Mouse (Mus musculus) heart, embryonic 16.5 days (tissue): Measurements from ENCODE around the gene Lancl2. TPM values are rescaled to one million over a fixed set of nuclear protein-coding genes. Genes with fewer than 3 reads are reported as not detected.

Experiments used
- ATAC-seq: fragments of 200-750 bp; cut with Nextera tagmentation; replicated peaks from 2 replicates; pipeline ENCODE4 v1.8.0; 2017; ENCODE audit warnings: moderate number of reproducible peaks; ENCODE audit not compliant: insufficient read depth, low FRiP score; ENCODE audit errors: extremely low read depth
- H3K27ac ChIP-seq: fragments of 300-500 bp; sonication (generic); 2 replicates; pipeline ENCODE4 v1.5.1; 2014; ENCODE audit warnings: mild to moderate bottlenecking, low read length, control low read depth, moderate library complexity
- H3K27me3 ChIP-seq: fragments of 300-500 bp; sonication (generic); 2 replicates; pipeline ENCODE4 v1.6.1; 2014; ENCODE audit warnings: low read length, mixed read lengths; ENCODE audit not compliant: control insufficient read depth, insufficient read depth
- H3K36me3 ChIP-seq: fragments of 300-500 bp; sonication (generic); 2 replicates; pipeline ENCODE4 v1.6.1; 2014; ENCODE audit not compliant: control insufficient read depth, insufficient read depth
- H3K4me1 ChIP-seq: fragments of 300-500 bp; sonication (generic); 2 replicates; pipeline ENCODE4 v1.6.1; 2014; ENCODE audit warnings: low read length, mixed read lengths; ENCODE audit not compliant: control insufficient read depth, insufficient read depth
- H3K4me2 ChIP-seq: fragments of 300-500 bp; sonication (generic); 2 replicates; pipeline ENCODE4 v1.6.1; 2014; ENCODE audit warnings: low read depth, mild to moderate bottlenecking, control low read depth, low read length
- H3K4me3 ChIP-seq: fragments of 300-500 bp; sonication (generic); 2 replicates; pipeline ENCODE4 v1.5.1; 2014; ENCODE audit warnings: mild to moderate bottlenecking, control low read depth, low read length
- H3K9ac ChIP-seq: fragments of 300-500 bp; sonication (generic); 2 replicates; pipeline ENCODE4 v1.6.1; 2014; ENCODE audit warnings: low read length, control low read depth
- H3K9me3 ChIP-seq: fragments of 300-500 bp; sonication (generic); replicated peaks from 2 replicates; pipeline ENCODE4 v1.6.1; 2016; ENCODE audit warnings: low read length; ENCODE audit not compliant: control insufficient read depth
- WGBS: fragments of 180-500 bp; shearing (Covaris S2); extraction: QIAGEN DNeasy Blood & Tissue Kit; methylation state at CpG from one replicate; pipeline ENCODE4 v1.1.7; 2014; 5-methylcytosine and 5-hydroxymethylcytosine counted together
- polyA plus RNA-seq: library from polyadenylated mRNA; unstranded; fragments of >200 nt; fragmentation: Nextera tagmentation; extraction: Ambion mirVana; gene quantifications from 2 replicates; pipeline ENCODE4 v1.2.1, GENCODE M21; 2015

Lancl2 gene
- polyA plus RNA-seq, 1 experiment from 2014 or later, result 18.7 TPM

- Histone ChIP-seq H3K4me2 (no peak overlapping the region), H3K27ac (no peak overlapping the region), H3K36me3 (peaks cover 5% of the 10 kb centered on the region; the same call in 1 of the 2 replicates), H3K27me3 (no peaks in the 10 kb centered on the region), H3K4me3 (no peak overlapping the region), H3K4me1 (peaks cover 5% of the 10 kb centered on the region), H3K9ac (no peak overlapping the region), H3K9me3 (no peaks in the 10 kb centered on the region)
- ATAC-seq, result no peak
- WGBS, result 40% methylated on average over 3 of the region's 3 CpGs
These were observed 62.9 kb downstream of the Lancl2 start for GRCm38 (mm10) chr6:57765095-57765878.

DNA sequence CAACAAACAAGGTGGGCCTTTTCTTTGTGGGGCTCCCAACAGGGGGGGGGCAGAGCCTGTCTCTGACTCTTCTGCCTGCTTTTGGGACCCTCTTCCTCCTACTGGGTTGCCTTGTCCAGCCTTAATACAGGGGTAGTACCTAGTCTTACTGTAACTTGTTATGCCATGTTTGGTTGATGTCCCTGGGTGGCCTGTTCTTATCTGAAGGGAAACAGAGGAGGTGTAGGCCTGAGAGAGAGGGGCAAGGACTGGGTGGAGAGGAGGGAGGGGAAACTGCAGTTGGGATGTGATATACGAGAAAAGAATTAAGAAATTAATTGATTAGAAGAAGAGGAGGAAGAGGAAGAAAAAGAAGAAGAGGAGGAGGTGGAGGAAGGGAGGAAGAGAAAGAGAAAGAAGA, 63.9 kb downstream of the Lancl2 start:
- Histone ChIP-seq H3K4me1 (peaks cover 5% of the 10 kb centered on the region), H3K4me3 (no peak overlapping the region), H3K4me2 (no peak overlapping the region), H3K27ac (no peak overlapping the region), H3K36me3 (peaks cover 4% of the 10 kb centered on the region; the same call in 1 of the 2 replicates), H3K9me3 (no peaks in the 10 kb centered on the region), H3K27me3 (no peaks in the 10 kb centered on the region), H3K9ac (no peak overlapping the region)
- no peak for ATAC-seq
- WGBS, result 85% methylated on average over 1 of the region's 1 CpGs

DNA sequence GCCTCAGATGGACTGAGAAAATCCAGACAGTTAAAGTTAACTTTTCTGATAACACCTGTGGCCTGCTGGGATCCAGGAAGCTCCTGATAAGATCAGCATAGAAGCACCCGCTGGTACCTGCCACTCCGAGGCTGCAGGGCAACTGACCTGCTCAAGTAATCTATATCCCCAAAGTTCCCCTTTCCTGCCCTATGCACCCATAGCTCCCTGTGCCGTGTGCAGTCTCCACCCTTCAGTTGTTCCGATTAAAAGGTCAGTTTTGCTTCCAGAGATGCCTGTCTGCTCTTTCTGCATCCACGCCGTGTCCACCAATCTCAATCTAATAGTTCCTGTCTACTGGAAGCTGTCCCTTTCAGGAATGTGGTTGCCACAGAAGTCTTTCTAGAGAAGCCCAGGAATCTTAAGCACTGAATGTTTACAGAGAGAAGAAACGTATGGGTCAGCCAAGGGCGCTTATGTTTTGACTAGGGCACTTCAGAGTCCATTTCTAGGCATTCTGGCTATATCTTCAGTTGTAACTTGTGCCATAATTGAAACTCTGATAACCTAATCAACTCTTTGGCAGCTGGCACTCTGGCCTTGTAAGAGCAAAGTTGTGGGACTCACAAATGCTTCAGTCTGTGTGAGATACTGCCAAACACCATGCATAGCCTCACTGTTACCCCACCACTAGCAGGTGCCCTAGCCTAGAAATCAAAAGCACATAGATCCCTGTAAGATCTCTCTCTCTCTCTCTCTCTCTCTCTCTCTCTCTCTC, 65.0 kb downstream of the Lancl2 start:
- H3K4me2 ChIP-seq, result no peak overlapping the region
- no peak overlapping the region for H3K9ac ChIP-seq
- H3K9me3 ChIP-seq, result no peaks in the 10 kb centered on the region
- WGBS, result 35% methylated on average over 8 of the region's 8 CpGs
- no peak overlapping the region for H3K27ac ChIP-seq
- H3K27me3 ChIP-seq, result no peaks in the 10 kb centered on the region
- H3K4me1 ChIP-seq, result peaks cover 5% of the 10 kb centered on the region
- H3K4me3 ChIP-seq, result no peak overlapping the region
- peaks cover under 1% of the 10 kb centered on the region; the same call in 1 of the 2 replicates for H3K36me3 ChIP-seq
- no peak for ATAC-seq

- ATAC-seq, result no peak
- Histone ChIP-seq H3K27ac (no peak overlapping the region), H3K9me3 (no peaks in the 10 kb centered on the region), H3K4me3 (no peak overlapping the region), H3K36me3 (peaks cover 4% of the 10 kb centered on the region; the same call in 1 of the 2 replicates), H3K9ac (no peak overlapping the region), H3K27me3 (no peaks in the 10 kb centered on the region), H3K4me1 (peaks cover 5% of the 10 kb centered on the region), H3K4me2 (no peak overlapping the region)
- WGBS, result 79% methylated on average over 7 of the region's 7 CpGs
These were observed 66.7 kb downstream of the Lancl2 start for GRCm38 (mm10) chr6:57768948-57769525.

- H3K4me2 ChIP-seq, result no peak overlapping the region
- no peak overlapping the region for H3K9ac ChIP-seq
- ATAC-seq, result no peak
- no peaks in the 10 kb centered on the region for H3K27me3 ChIP-seq
- no peak overlapping the region for H3K27ac ChIP-seq
- peaks cover 9% of the 10 kb centered on the region; the same call in 1 of the 2 replicates for H3K36me3 ChIP-seq
- no peak overlapping the region for H3K4me3 ChIP-seq
- WGBS, result 91% methylated on average over 1 of the region's 1 CpGs
- peaks cover 5% of the 10 kb centered on the region for H3K4me1 ChIP-seq
- no peaks in the 10 kb centered on the region for H3K9me3 ChIP-seq
These were observed 68.3 kb downstream of the Lancl2 start for GRCm38 (mm10) chr6:57770467-57771190.

DNA sequence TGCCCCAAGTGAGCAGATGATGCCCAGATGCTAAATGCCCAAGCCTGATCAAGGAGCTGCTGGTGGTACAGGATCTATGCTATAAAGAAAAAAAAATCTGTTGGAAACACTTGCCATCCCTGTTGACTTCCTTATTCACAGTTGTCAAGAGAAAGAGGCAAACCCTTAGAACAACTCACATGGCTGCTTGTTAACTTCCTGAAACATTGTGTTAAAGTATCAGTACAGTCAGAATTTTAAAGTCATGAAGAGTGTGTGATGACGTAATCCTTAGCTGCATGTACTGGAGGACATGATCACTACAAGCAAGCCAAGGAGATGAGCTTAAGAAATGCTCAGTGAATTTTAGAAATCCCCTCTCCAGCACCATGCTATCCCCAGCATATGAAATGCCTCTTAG, 71.5 kb downstream of the Lancl2 start:
- no peak overlapping the region for H3K27ac ChIP-seq
- 96% methylated on average over 1 of the region's 1 CpGs for WGBS
- no peaks in the 10 kb centered on the region; the same call in 1 of the 2 replicates for H3K9me3 ChIP-seq
- peaks cover 9% of the 10 kb centered on the region; the same call in 1 of the 2 replicates for H3K36me3 ChIP-seq
- H3K4me2 ChIP-seq, result no peak overlapping the region
- H3K4me1 ChIP-seq, result no peaks in the 10 kb centered on the region
- no peak overlapping the region for H3K9ac ChIP-seq
- H3K27me3 ChIP-seq, result no peaks in the 10 kb centered on the region
- ATAC-seq, result no peak
- no peak overlapping the region for H3K4me3 ChIP-seq

DNA sequence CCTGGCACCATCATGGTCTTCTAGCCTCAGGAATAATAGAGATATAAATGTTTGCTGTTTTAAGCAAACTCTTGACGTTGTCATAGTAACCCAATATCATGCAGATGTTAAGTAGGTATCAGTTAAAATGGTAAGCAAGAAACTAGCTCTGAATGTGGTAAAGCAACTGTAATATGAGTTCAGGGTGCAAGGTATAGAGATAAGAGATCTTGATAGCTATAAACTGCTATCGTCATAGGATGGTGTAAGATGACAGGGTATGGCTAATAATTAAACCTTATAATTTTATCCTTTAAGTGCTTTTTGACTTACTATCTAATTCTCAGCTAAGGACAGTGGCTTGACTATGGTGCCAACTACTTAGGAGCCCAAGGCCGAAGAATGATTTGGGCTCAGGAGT, 78.0 kb downstream of the Lancl2 start:
- H3K9me3 ChIP-seq, result no peaks in the 10 kb centered on the region; the same call in 1 of the 2 replicates
- ATAC-seq, result no peak
- H3K4me1 ChIP-seq, result no peaks in the 10 kb centered on the region
- H3K4me3 ChIP-seq, result no peak overlapping the region
- no peaks in the 10 kb centered on the region for H3K27me3 ChIP-seq
- WGBS, result 94% methylated on average over 3 of the region's 3 CpGs
- no peak overlapping the region for H3K27ac ChIP-seq
- H3K9ac ChIP-seq, result no peak overlapping the region
- no peak overlapping the region for H3K4me2 ChIP-seq
- H3K36me3 ChIP-seq, result peaks cover 2% of the 10 kb centered on the region; the same call in 1 of the 2 replicates

DNA sequence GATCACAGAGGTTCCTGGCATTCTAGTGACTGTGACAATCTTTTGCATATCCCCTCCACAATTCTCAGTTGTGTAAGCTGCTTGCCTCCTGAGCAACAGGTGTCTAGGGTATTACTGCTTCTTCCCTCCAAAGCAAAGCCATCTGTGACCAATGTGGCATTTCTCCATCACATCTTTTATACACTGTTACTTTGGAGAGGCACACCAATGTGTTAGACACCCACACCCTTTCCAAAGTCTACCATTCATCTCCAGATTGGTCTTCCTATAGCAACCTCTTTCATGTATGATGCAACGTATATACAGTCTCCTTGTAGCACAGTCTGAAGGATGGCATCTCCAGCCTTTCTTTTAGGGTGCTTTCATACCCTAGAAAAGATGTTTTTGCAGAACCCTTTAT, 80.3 kb downstream of the Lancl2 start:
- H3K4me3 ChIP-seq, result no peak overlapping the region
- no peaks in the 10 kb centered on the region for H3K4me1 ChIP-seq
- no peaks in the 10 kb centered on the region for H3K9me3 ChIP-seq
- no peak overlapping the region for H3K9ac ChIP-seq
- no peaks in the 10 kb centered on the region for H3K27me3 ChIP-seq
- WGBS, result 89% methylated on average over 1 of the region's 1 CpGs
- ATAC-seq, result no peak
- no peak overlapping the region for H3K4me2 ChIP-seq
- H3K27ac ChIP-seq, result no peak overlapping the region
- H3K36me3 ChIP-seq, result peaks cover 2% of the 10 kb centered on the region; the same call in 1 of the 2 replicates
